Mouse (Mus musculus) midbrain, embryonic 15.5 days (tissue): ENCODE measurements around the gene H2afy. TPM values are rescaled to one million over a fixed set of nuclear protein-coding genes. Genes with fewer than 3 reads are reported as not detected.

ENCODE experiments used
- polyA plus RNA-seq: library from polyadenylated mRNA; unstranded; fragments of >200 nt; fragmentation: Nextera tagmentation; extraction: Ambion mirVana; gene quantifications from 2 replicates; pipeline ENCODE4 v1.2.1, GENCODE M21; 2015

H2afy gene
- polyA plus RNA-seq, 1 experiment from 2014 or later: 291 TPM

Other genes starting within 250 kb of the H2afy start
- 0.96 and 1.2 TPM in 2 replicates for gene Tifab, start 42.5 kb upstream of the H2afy start, polyA plus RNA-seq
- 3.9 and 6.1 TPM in 2 replicates for gene Neurog1, start 115.8 kb upstream of the H2afy start, polyA plus RNA-seq
- 16.4 and 22.7 TPM in 2 replicates for gene Cxcl14, start 160.2 kb upstream of the H2afy start, polyA plus RNA-seq